Mouse (Mus musculus): Measurements from ENCODE around the gene Ccdc126. TPM values are rescaled to one million over a fixed set of nuclear protein-coding genes. Genes with fewer than 3 reads are reported as not detected.
A peak's percentile ranks its signal among the peaks of the same experiment; 100 is the strongest.
"Not testable (repeated sequence)": the region's sequence is repeated elsewhere in the genome, so short reads cannot be mapped to it uniquely, and the experiment has no call there.

The Ccdc126 gene
- polyA plus RNA-seq, 1 experiment from 2014 or later = 12.7 TPM

GRCm38 (mm10) chr6:49282122-49282521, 37.0 kb upstream of the Ccdc126 start:
- H3K9me3 ChIP-seq (ENCODE audit: control insufficient read depth, low read depth, low read length) = no peaks in the 10 kb centered on the region
- H3K4me3 ChIP-seq (ENCODE audit: low read depth, low read length) = no peak overlapping the region
- H3K27me3 ChIP-seq (ENCODE audit: control insufficient read depth, insufficient read depth, low read length) = no peaks in the 10 kb centered on the region
- H3K36me3 ChIP-seq (ENCODE audit: control insufficient read depth, insufficient read depth, low read length) = no peaks in the 10 kb centered on the region
- 87% methylated on average over 1 of the region's 1 CpGs for WGBS
- H3K4me1 ChIP-seq (ENCODE audit: control insufficient read depth, insufficient read depth, low read length) = no peaks in the 10 kb centered on the region
- no peak overlapping the region for H3K9ac ChIP-seq (replicated peaks; ENCODE audit: low read depth, low read length)
- no peak overlapping the region for H3K27ac ChIP-seq (ENCODE audit: low read length)
- no peak overlapping the region for H3K4me2 ChIP-seq (replicated peaks; ENCODE audit: low read depth, low read length)
- no peak for ATAC-seq (ENCODE audit: insufficient number of reproducible peaks, insufficient read depth, low FRiP score, low read depth)

GRCm38 (mm10) chr6:49298286-49298685, 20.8 kb upstream of the Ccdc126 start:
- no peak overlapping the region for H3K4me2 ChIP-seq (replicated peaks; ENCODE audit: low read depth, low read length)
- no peaks in the 10 kb centered on the region for H3K9me3 ChIP-seq (ENCODE audit: control insufficient read depth, low read depth, low read length)
- H3K27ac ChIP-seq (ENCODE audit: low read length) = no peak overlapping the region
- H3K36me3 ChIP-seq (ENCODE audit: control insufficient read depth, insufficient read depth, low read length) = no peaks in the 10 kb centered on the region
- no peaks in the 10 kb centered on the region for H3K4me1 ChIP-seq (ENCODE audit: control insufficient read depth, insufficient read depth, low read length)
- ATAC-seq (ENCODE audit: insufficient number of reproducible peaks, insufficient read depth, low FRiP score, low read depth) = no peak
- no peak overlapping the region for H3K4me3 ChIP-seq (ENCODE audit: low read depth, low read length)
- no peaks in the 10 kb centered on the region for H3K27me3 ChIP-seq (ENCODE audit: control insufficient read depth, insufficient read depth, low read length)
- H3K9ac ChIP-seq (replicated peaks; ENCODE audit: low read depth, low read length) = no peak overlapping the region

GRCm38 (mm10) chr6:49314821-49315220, 4.3 kb upstream of the Ccdc126 start:
- H3K4me3 ChIP-seq (ENCODE audit: low read depth, low read length); H3K36me3 ChIP-seq (ENCODE audit: control insufficient read depth, insufficient read depth, low read length); ATAC-seq (ENCODE audit: insufficient number of reproducible peaks, insufficient read depth, low FRiP score, low read depth); H3K27me3 ChIP-seq (ENCODE audit: control insufficient read depth, insufficient read depth, low read length); H3K27ac ChIP-seq (ENCODE audit: low read length); H3K9me3 ChIP-seq (ENCODE audit: control insufficient read depth, low read depth, low read length); H3K9ac ChIP-seq (replicated peaks; ENCODE audit: low read depth, low read length); H3K4me1 ChIP-seq (ENCODE audit: control insufficient read depth, insufficient read depth, low read length); H3K4me2 ChIP-seq (replicated peaks; ENCODE audit: low read depth, low read length): not testable (repeated sequence)
- WGBS = 31% methylated on average over 3 of the region's 3 CpGs

GRCm38 (mm10) chr6:49319595-49320315, 681 bp downstream of the Ccdc126 start:
- Histone ChIP-seq H3K4me1 (ENCODE audit: control insufficient read depth, insufficient read depth, low read length) (peaks cover 6% of the 10 kb centered on the region; the same call in 1 of the 2 replicates), H3K4me3 (ENCODE audit: low read depth, low read length) (peak overlapping the region; percentile 71), H3K27ac (ENCODE audit: low read length) (peak overlapping the region; percentile 81), H3K9me3 (ENCODE audit: control insufficient read depth, low read depth, low read length) (no peaks in the 10 kb centered on the region), H3K9ac (replicated peaks; ENCODE audit: low read depth, low read length) (peak overlapping the region; percentile 76), H3K36me3 (ENCODE audit: control insufficient read depth, insufficient read depth, low read length) (no peaks in the 10 kb centered on the region), H3K4me2 (replicated peaks; ENCODE audit: low read depth, low read length) (peak overlapping the region; percentile 66), H3K27me3 (ENCODE audit: control insufficient read depth, insufficient read depth, low read length) (no peaks in the 10 kb centered on the region)
- 6% methylated on average over 13 of the region's 13 CpGs for WGBS
- ATAC-seq (ENCODE audit: insufficient number of reproducible peaks, insufficient read depth, low FRiP score, low read depth) = peak; percentile 2; the same call in 1 of the 2 replicates

GRCm38 (mm10) chr6:49321341-49321740, 2.3 kb downstream of the Ccdc126 start:
- H3K27me3 ChIP-seq (ENCODE audit: control insufficient read depth, insufficient read depth, low read length) = no peaks in the 10 kb centered on the region
- H3K9ac ChIP-seq (replicated peaks; ENCODE audit: low read depth, low read length) = no peak overlapping the region
- no peak for ATAC-seq (ENCODE audit: insufficient number of reproducible peaks, insufficient read depth, low FRiP score, low read depth)
- H3K9me3 ChIP-seq (ENCODE audit: control insufficient read depth, low read depth, low read length) = no peaks in the 10 kb centered on the region
- WGBS = 68% methylated on average over 3 of the region's 3 CpGs
- H3K4me2 ChIP-seq (replicated peaks; ENCODE audit: low read depth, low read length) = no peak overlapping the region
- H3K4me3 ChIP-seq (ENCODE audit: low read depth, low read length) = no peak overlapping the region
- H3K27ac ChIP-seq (ENCODE audit: low read length) = no peak overlapping the region
- no peaks in the 10 kb centered on the region for H3K36me3 ChIP-seq (ENCODE audit: control insufficient read depth, insufficient read depth, low read length)
- H3K4me1 ChIP-seq (ENCODE audit: control insufficient read depth, insufficient read depth, low read length) = peaks cover 6% of the 10 kb centered on the region; the same call in 1 of the 2 replicates

GRCm38 (mm10) chr6:49322056-49322455, 3.0 kb downstream of the Ccdc126 start:
- no peaks in the 10 kb centered on the region for H3K36me3 ChIP-seq (ENCODE audit: control insufficient read depth, insufficient read depth, low read length)
- no peaks in the 10 kb centered on the region for H3K9me3 ChIP-seq (ENCODE audit: control insufficient read depth, low read depth, low read length)
- no peak overlapping the region for H3K9ac ChIP-seq (replicated peaks; ENCODE audit: low read depth, low read length)
- peaks cover 6% of the 10 kb centered on the region; the same call in 1 of the 2 replicates for H3K4me1 ChIP-seq (ENCODE audit: control insufficient read depth, insufficient read depth, low read length)
- H3K4me2 ChIP-seq (replicated peaks; ENCODE audit: low read depth, low read length) = no peak overlapping the region
- no peak overlapping the region for H3K27ac ChIP-seq (ENCODE audit: low read length)
- H3K4me3 ChIP-seq (ENCODE audit: low read depth, low read length) = no peak overlapping the region
- H3K27me3 ChIP-seq (ENCODE audit: control insufficient read depth, insufficient read depth, low read length) = no peaks in the 10 kb centered on the region
- no peak for ATAC-seq (ENCODE audit: insufficient number of reproducible peaks, insufficient read depth, low FRiP score, low read depth)

GRCm38 (mm10) chr6:49322986-49323385, 3.9 kb downstream of the Ccdc126 start:
- H3K9me3 ChIP-seq (ENCODE audit: control insufficient read depth, low read depth, low read length) = no peaks in the 10 kb centered on the region
- H3K36me3 ChIP-seq (ENCODE audit: control insufficient read depth, insufficient read depth, low read length) = no peaks in the 10 kb centered on the region
- H3K27ac ChIP-seq (ENCODE audit: low read length) = no peak overlapping the region
- no peak overlapping the region for H3K9ac ChIP-seq (replicated peaks; ENCODE audit: low read depth, low read length)
- H3K27me3 ChIP-seq (ENCODE audit: control insufficient read depth, insufficient read depth, low read length) = no peaks in the 10 kb centered on the region
- no peak overlapping the region for H3K4me2 ChIP-seq (replicated peaks; ENCODE audit: low read depth, low read length)
- H3K4me3 ChIP-seq (ENCODE audit: low read depth, low read length) = no peak overlapping the region
- no peak for ATAC-seq (ENCODE audit: insufficient number of reproducible peaks, insufficient read depth, low FRiP score, low read depth)
- WGBS = 39% methylated on average over 2 of the region's 2 CpGs
- peaks cover 6% of the 10 kb centered on the region; the same call in 1 of the 2 replicates for H3K4me1 ChIP-seq (ENCODE audit: control insufficient read depth, insufficient read depth, low read length)

- Histone ChIP-seq H3K4me2 (replicated peaks; ENCODE audit: low read depth, low read length) (no peak overlapping the region), H3K27ac (ENCODE audit: low read length) (no peak overlapping the region), H3K36me3 (ENCODE audit: control insufficient read depth, insufficient read depth, low read length) (no peaks in the 10 kb centered on the region), H3K27me3 (ENCODE audit: control insufficient read depth, insufficient read depth, low read length) (no peaks in the 10 kb centered on the region), H3K9me3 (ENCODE audit: control insufficient read depth, low read depth, low read length) (no peaks in the 10 kb centered on the region), H3K4me1 (ENCODE audit: control insufficient read depth, insufficient read depth, low read length) (peaks cover 6% of the 10 kb centered on the region; the same call in 1 of the 2 replicates), H3K4me3 (ENCODE audit: low read depth, low read length) (no peak overlapping the region), H3K9ac (replicated peaks; ENCODE audit: low read depth, low read length) (no peak overlapping the region)
- no peak for ATAC-seq (ENCODE audit: insufficient number of reproducible peaks, insufficient read depth, low FRiP score, low read depth)
- WGBS = 69% methylated on average over 2 of the region's 2 CpGs
These were observed 5.5 kb downstream of the Ccdc126 start for GRCm38 (mm10) chr6:49324528-49324927.

GRCm38 (mm10) chr6:49325294-49325693, 6.2 kb downstream of the Ccdc126 start:
- Histone ChIP-seq H3K4me3 (ENCODE audit: low read depth, low read length) (no peak overlapping the region), H3K4me2 (replicated peaks; ENCODE audit: low read depth, low read length) (no peak overlapping the region), H3K27me3 (ENCODE audit: control insufficient read depth, insufficient read depth, low read length) (no peaks in the 10 kb centered on the region), H3K4me1 (ENCODE audit: control insufficient read depth, insufficient read depth, low read length) (peaks cover 6% of the 10 kb centered on the region; the same call in 1 of the 2 replicates), H3K9me3 (ENCODE audit: control insufficient read depth, low read depth, low read length) (no peaks in the 10 kb centered on the region), H3K36me3 (ENCODE audit: control insufficient read depth, insufficient read depth, low read length) (no peaks in the 10 kb centered on the region), H3K27ac (ENCODE audit: low read length) (no peak overlapping the region), H3K9ac (replicated peaks; ENCODE audit: low read depth, low read length) (no peak overlapping the region)
- WGBS = 71% methylated on average over 1 of the region's 1 CpGs
- no peak for ATAC-seq (ENCODE audit: insufficient number of reproducible peaks, insufficient read depth, low FRiP score, low read depth)
